Mouse (Mus musculus) layer of hippocampus, postnatal 25 days (tissue): ENCODE measurements at regions not wholly inside any gene's neighbourhood (a gene's known extent, or its start where the extent isn't known, plus 50 kb on each side); places are given as distances from the start of the nearest gene placed in this dataset.
"Not testable (repeated sequence)": the region's sequence is repeated elsewhere in the genome, so short reads cannot be mapped to it uniquely, and the experiment has no call there.

ENCODE experiments used
- DNase-seq, 2 experiments: peaks; one replicate each; pipeline ENCODE4 v3.0.0; 2022; ENCODE audit warnings: mixed read lengths in 2 of 2, low spot score in 1 of 2; ENCODE audit errors: extremely low spot score in 1 of 2

DNA sequence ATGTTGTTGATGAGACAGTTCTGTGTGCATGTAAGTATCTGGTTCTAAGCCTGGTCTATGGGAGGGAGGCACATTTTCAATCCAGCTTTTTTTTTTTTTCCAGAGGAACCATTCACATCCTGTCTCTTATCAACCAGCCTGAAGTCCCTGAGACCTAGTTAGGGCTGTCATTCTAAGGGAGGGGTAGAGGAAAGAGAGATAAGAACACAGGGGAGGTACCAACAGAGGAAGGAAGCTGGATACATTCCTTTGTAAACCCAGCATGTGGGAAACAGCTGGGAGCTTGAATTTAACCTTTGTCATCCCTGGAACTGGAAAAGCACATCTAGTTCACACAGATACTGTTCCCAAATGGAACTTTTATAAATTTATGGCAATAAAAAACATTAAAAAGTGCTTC, 351.0 kb upstream of the Adamts5 start:
- DNase-seq: no peak

DNA sequence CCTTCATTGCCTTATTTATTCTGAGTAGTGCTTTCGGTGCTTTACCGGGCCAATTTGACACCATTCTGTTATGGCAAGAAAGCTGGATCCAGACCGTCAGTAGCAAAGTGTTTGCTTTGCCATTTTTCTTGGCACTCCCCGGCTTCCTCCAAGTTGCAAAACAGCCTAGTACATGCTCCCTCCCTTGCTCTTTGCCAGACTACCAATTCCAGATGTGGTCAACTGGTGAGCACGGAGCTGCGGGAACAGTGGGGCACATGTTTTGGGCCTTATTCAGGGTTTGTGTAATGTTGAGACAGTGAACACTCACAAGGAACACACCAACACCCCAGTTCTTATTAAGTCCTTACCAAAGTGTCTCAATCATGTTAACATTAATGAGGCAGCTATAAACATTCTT, 348.4 kb upstream of the Adamts5 start:
- DNase-seq: no peak

DNA sequence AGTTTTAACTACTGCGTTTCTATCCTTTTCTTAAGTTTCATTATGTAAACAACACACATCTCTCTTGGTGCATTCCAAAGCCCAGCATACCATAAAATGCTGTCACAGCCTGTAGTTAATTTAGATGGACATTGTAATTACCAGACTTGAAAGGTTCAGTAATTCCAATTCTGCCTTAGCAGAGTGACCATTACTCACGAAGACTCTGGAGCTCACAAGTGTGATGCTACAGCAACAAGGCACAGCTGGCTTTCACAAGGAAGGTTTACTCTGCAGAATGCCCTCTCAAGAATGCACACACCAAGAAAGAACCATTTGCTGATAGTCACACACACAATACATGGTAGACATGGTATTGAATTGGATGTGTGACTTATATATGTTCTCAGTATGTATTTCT, 342.6 kb upstream of the Adamts5 start:
- DNase-seq: no peak

DNA sequence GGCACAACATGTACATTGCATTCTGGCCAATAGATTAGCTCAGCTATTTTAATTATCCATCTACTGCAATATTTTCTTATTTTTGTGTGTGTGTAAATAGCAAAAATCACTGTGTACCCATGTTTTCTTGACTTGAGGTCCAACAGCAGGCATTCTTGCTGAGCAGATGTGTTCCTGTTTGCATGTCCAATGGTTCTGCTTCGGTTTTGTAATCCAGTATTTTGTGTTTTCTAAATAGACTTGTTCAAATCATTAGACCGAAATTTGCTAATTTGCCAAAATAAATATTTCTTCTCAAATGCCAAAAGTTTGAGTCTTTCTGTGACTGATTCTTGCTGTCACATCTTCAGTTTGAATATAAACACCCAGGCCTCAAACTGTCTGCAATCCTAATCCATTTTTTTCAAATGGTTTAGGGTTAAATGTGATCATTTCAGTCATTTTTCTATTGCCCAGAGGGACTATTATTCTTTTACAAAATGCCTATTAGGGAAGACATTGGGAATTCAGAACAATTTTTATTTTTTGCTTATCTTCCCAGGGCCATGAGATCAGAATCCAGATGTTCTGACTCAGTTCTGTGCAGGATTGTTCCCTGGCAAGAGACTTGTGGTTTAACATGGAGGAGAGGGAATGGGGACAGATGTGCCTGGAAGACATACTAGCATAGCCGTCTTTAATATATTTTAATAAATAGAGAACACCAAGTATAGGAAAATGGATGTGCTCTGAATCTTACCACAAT, 341.3 kb upstream of the Adamts5 start:
- DNase-seq: no peak

DNA sequence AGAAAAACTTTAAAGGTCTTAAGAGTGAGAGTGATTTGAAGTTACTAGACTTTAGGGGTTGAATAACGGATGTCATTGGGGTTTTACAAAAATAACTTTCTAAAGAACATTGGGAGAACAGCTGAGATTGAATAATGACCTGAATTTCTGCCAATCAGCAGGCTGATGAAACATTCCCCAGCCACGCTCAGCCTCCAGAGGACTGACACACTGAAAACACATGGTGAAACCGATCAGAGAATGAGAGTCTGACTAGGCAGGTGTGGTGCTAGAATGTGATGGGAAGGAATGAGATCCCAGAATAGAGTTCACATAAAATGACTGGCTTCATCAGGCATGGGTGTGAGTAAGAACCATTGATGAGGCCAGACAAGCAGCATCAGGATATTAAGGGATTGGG, 321.4 kb upstream of the Adamts5 start:
- DNase-seq: no peak

DNA sequence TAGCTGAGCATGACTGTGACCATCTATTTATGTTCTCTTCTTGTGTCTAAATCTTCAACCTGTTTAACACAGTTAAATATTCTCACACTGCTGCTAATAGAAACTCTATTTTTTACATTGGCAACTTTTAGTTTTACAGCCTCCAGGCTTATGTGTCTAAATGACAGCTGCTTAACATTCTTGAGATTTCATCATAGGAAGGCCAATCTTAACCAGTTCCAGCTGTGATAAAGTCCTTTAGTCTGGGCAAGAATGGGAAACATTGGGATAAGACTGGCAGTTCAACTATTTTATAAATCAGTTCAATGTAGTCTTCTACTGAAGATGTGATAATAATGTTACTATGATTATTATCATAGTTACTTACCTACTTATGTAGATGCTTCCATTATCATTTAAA, 308.9 kb upstream of the Adamts5 start:
- no peak for DNase-seq

DNA sequence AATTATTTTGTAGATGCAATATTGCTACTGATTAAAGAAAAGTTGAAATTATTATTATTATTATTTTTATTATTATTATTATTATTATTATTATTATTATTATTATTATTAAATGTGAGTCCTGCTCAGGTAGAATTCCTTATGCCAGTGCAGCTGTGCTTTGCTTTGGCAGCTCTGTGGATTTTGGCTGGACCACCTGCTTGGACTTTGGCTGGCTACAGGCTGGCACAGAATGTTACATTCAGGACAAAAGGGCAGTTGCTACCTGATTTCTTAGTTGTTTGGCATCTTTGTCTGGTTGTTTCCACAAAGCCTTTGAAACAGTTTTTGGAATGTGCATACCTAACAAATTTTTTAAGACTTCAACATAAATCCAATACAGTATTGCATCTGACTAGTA, 307.7 kb upstream of the Adamts5 start:
- DNase-seq: no peak

DNA sequence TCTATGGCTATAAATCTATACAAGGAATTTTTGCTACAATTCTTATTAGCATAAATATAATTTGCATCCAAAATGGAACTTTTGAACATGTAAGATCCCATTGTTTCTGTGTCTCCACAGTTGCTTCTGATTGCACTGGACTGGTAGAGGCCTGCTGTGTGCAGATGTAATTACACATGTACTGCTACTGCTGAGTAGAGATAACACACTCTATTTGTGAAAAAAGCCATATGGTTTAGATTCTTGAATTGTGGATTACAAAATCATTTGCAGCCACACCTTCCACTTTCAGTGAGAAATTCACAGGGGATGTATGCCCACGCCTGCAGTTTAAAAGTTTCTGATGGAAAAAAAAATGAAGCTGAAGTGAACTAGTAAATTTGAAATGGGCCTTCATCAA, 288.2 kb upstream of the Adamts5 start:
- no peak for DNase-seq

DNA sequence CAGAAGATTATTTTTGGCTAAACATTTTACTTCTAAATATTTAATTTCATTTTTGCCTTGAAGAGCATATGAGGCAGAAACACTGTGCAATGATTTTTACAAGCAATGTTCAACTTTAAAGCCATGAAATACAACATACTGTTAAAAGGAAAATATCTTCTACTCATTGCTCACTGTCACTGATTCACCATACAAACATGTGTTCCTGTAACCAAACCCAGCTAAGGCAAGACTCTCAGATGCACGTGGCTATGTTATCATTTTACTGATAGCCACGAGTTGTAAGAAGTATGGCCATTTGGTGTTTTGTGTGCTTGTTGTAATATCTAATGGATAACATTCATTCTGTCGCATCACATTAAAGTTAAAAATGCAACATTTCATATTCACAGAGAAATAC, 287.3 kb upstream of the Adamts5 start:
- DNase-seq: no peak

DNA sequence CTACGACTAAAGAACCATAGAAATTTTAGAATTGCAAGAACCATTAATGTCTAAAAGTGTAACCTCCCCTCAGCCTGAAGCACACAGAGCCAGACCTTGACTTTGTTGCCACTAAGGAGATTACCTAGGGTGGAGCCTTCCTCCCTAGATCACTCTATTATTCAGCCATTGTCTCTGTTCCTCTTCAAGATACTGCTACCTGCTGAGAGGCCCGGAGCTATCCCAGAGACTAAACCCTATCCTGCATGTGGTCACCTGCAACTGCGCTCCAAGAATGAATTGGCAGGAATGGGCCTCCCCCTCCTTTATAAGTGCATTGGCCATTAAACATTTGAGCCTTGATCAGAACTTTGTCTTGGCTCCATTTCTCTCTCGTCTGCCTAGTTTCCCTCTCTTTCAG, 286.0 kb upstream of the Adamts5 start:
- not testable (repeated sequence) for DNase-seq

DNA sequence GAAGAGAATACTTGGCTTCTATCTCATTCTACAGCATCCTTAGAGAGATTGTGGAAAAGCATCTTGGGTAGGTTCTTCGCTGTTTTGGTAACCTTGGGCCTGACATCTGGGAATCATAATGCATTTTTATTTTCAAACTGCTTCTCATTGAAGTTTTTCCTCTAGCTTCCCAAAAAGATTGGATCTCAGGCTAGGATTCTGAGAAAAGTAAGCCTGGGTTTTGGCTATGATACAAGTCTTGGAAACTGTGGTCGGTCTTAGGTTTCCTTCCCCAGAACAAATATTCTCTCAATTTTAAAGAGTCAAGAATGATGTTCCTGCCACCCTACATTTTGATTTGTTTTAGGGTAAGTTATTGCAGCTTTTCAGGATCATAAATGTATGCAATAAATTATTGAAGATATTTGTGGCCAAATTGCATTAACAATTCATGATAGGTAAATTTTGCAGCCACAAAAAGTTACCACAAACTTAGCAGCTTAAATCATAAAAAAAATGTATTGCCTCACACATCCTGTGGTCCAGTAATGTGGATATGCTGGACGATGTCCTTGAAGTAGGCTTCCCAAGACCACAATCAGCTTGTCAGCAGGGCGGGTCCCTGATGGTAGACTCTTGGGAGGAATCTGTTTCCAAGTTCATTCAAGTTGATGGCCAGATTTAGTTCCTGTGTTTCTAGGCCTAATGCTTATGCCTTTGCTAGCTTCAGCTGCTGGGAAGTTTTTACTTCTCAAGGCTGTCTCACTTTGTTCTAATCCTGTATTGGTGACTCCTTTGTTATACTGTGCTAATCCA, 257.6 kb upstream of the Adamts5 start:
- no peak for DNase-seq

DNA sequence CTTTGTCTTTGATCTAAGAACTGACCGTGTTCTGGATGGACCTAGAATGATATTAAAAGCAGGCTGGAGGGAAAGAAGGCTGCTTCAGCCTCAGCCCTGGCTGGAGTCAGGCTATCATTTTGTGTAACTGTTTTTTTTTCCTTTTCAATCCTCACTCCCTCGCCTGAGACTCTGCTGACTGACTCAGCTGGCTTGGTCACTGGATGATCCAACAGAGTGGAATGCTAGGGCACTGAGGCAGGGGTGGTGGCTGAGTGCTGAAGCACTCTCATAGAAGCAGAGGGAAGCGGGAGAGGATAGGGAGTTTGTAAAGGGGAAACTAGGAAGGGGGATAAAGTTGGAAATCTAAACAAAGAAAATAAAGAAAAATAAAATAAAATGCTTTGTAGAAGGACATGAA, 236.5 kb upstream of the Adamts5 start:
- no peak for DNase-seq

DNA sequence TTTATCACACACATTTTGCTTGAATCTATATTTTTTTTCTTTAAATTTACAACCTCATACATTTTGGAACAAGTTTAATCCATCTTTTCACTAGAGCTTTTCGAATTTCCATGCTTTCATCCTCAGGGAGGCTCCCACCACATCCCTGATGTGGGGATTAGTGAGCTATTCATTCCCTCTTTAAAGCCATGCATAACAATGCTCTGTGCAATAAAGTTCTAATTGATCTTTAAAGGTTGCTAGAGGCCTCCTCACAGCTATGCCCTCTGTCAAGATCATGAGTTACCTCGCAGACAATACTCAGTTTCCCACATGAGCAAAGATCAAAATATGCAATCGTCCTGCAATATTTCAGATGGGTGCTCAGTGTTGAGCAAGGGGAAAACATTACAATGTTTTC, 234.5 kb upstream of the Adamts5 start:
- no peak for DNase-seq

DNA sequence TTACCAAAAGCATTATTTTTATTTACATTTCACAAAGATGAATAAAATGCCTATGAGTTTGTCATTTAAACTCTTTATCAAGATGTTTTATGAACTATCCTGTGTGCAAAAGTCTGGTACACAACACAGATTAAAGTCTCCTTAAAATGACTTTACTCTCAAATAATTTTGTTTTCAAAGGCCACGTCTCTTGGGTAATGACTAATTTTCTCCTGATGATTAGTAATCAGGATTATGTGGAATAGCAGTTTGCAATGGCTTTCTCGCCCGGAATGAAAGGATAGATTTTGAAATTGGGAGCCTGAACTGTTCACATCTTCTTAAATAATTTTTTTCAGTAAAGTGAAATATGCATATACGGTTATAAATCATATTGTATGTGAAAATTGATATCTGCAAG, 225.8 kb upstream of the Adamts5 start:
- no peak for DNase-seq

DNA sequence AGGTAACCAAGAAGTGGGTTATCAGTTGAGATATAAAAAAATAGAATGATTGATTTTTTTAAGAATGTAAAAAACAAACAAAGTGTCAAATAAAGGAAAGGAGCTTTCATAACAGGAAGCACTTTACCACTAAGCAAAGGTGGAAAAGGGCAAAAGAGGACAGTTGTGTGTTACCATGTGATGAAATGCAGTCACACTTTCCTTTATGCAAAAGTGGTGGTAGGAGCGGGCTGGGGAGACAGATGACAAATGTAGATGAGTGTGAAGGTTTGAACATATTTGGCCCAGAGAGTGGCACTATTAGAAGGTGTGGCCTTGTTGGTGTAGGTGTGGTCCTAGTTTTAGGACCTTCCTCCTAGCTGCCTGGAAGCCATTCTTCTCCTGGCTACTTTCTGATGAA, 222.6 kb upstream of the Adamts5 start:
- DNase-seq: no peak

DNA sequence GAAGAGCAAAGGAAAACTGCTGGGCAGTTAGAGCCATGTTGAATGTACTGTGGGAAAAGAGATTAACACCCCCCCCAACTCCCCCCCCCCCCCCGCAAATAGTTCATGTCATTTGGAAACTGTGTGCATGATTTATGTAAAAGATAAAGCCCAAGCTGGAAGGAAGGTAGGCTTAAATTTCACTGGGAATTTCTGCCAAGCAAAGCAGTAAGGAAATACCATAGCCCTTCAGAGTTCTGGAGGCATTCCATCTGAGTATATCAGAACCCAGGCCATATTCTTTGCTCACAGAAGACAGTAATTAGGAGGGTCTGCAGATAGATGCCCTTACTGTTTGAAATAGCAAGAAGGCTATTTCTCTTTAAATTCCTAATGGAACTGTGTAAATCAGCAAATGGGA, 221.3 kb upstream of the Adamts5 start:
- no peak for DNase-seq

DNA sequence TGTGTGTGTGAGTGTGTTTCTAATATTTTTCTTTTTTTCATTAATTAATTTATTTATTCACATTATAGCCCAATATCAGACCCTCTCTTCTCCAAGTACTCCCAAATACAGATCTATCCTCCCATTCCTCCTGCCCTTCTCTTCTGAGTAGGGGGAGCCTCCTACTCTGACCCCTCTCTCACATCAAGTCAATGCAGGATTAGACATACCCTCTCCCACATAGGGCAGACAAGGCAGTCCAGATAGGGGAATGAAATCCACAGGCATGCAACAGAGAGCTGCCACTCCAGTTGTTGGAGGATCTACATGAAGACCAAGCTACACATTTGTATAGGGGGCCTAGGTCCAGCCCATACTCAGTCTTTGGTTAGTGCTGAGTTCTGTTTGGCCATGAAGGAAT, 216.3 kb upstream of the Adamts5 start:
- DNase-seq: no peak

DNA sequence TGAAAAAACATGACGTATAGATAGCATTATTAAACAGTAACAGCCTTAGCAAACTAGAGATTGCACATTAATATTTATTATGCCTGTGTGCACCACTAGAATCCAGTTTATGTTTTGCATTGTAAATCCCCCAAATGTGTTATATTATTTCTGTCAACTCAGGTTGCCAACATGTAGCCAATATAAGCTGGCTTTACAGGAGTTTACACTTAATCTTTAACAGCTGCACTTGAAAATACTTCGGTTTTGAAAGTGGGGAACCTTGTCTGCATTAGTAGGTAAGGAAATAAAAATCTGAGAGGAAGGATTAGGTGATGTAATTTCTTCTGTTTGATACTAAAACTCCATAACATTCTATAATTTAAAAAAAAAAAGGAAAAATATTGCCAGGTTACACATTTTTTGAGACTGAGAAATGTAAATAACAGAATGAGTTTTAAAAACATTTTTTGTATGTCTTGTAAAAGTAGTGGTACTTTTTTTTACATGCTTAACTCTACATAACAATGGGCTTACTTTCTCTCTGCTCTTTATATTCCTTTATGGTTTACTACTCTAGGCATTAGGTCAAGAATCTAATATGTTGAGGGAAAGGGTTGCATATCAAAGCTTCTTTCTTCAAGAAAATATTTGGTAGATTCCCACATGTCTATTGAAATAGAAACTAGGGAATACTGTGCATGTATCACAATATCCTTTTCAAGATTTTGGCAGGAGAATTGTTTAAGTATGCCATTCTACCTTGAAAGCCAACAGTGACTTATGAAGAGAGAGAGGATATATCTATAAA, 214.2 kb upstream of the Adamts5 start:
- no peak for DNase-seq

DNA sequence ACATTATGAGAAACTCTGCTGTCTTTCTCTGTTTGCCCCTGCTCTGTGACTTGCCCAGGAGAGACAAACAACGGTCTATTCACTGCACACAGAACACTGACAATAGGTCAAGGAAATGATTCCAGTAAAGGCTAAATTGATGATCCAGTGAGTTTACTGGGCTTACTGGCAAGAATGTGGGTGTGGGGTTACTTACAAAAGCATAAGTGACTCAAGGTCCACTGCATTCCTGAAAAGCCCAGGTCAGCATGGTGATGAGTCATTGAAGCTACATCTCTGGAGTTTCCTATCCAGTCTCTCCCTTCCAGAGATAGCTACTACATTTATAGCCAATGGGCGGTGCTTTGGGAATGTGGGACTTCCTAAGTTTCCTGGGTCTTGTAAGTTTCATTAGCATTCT, 192.8 kb upstream of the Adamts5 start:
- DNase-seq: no peak

DNA sequence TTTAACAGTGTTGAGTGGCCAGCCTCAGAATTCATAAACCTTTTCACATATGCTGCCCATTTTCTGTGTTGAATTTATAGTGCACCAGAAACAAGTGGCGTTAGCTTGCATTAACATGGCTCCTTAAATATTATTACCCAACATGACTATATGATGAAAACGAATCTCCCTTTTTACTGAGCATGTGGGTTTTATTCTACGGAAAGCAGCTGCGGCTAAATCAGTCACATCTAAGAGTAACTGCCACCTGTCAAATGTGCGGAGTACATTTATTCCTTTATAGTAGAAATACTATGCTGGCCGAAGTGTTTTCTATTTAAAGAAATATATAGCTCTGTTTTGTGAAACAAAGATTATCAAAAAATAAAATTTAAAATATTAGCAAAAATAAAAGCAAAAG, 188.5 kb upstream of the Adamts5 start:
- DNase-seq: no peak

DNA sequence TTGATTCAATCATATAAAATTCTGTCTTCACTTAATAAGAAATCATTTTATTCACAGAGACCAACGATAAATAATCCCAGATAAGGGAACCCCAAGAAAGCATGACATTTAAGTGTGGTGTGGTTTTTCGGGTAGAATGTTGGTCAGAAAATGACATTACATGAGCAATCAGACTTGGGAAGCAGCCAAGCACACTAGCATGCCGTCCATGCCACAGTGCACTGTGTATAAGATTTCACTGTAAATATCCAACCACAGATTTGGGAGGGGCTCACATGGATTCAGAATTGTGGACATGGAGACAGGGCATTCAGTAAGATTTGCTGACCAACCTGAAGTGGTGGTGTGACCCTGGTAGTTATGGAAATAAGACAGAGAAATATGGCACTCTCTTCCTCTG, 185.8 kb upstream of the Adamts5 start:
- DNase-seq: no peak
